Mouse (Mus musculus): ENCODE data around the gene Zdhhc21. TPM values are rescaled to one million over a fixed set of nuclear protein-coding genes. Genes with fewer than 3 reads are reported as not detected.

Zdhhc21 gene
- polyA plus RNA-seq, 1 experiment from 2014 or later = 14.3 TPM

- Histone ChIP-seq H3K4me3 (ENCODE audit: low read length) (no peak within 1 kb of the TSS), H3K4me2 (replicated peaks; ENCODE audit: low read depth, low read length) (no peak within 1 kb of the TSS), H3K4me1 (ENCODE audit: control insufficient read depth, insufficient read depth, low read length) (no peaks in the 10 kb centered on the region), H3K27ac (ENCODE audit: low read depth, low read length) (no peak within 1 kb of the TSS), H3K36me3 (ENCODE audit: control insufficient read depth, insufficient read depth, low read length) (no peaks in the 10 kb centered on the region), H3K9me3 (ENCODE audit: control insufficient read depth, low read length) (no peaks in the 10 kb centered on the region), H3K9ac (ENCODE audit: low read depth, low read length) (no peak within 1 kb of the TSS), H3K27me3 (ENCODE audit: control insufficient read depth, insufficient read depth, low read length) (no peaks in the 10 kb centered on the region)
- ATAC-seq (ENCODE audit: low FRiP score, low TSS enrichment) = no peak
- 69% methylated on average over 19 of the region's 19 CpGs for WGBS
Measured at GRCm38 (mm10) chr4:82884636-82885534, 25.1 kb upstream of the Zdhhc21 start, which contains the start of gene Cer1. Gene Cer1, minus strand, starts transcription at chr4:82885148.

DNA sequence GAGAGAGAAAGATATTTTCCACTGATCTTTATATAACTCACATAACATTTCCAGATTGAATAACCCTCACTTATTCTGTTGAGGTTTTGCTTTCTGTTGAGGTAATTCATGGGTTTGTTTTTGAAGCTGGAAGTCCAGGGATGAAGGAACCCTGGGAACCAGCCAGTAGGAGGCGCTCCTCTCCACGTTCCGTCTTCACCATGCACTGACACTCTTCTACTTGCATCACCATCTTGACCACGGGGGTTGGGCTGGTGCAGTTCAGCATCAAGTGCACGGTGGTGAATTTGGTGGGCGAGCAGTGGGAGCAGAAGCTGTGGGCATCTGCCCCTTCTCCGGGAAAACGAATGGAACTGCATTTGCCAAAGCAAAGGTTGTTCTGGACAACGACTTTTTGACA is 22.7 kb upstream of the Zdhhc21 start:
- no peak overlapping the region for H3K9ac ChIP-seq (ENCODE audit: low read depth, low read length)
- H3K27ac ChIP-seq (ENCODE audit: low read depth, low read length) = no peak overlapping the region
- H3K36me3 ChIP-seq (ENCODE audit: control insufficient read depth, insufficient read depth, low read length) = no peaks in the 10 kb centered on the region
- no peak for ATAC-seq (ENCODE audit: low FRiP score, low TSS enrichment)
- 84% methylated on average over 9 of the region's 9 CpGs for WGBS
- H3K4me1 ChIP-seq (ENCODE audit: control insufficient read depth, insufficient read depth, low read length) = no peaks in the 10 kb centered on the region
- H3K4me2 ChIP-seq (replicated peaks; ENCODE audit: low read depth, low read length) = no peak overlapping the region
- no peaks in the 10 kb centered on the region for H3K27me3 ChIP-seq (ENCODE audit: control insufficient read depth, insufficient read depth, low read length)
- no peak overlapping the region for H3K4me3 ChIP-seq (ENCODE audit: low read length)
- no peaks in the 10 kb centered on the region for H3K9me3 ChIP-seq (ENCODE audit: control insufficient read depth, low read length)

DNA sequence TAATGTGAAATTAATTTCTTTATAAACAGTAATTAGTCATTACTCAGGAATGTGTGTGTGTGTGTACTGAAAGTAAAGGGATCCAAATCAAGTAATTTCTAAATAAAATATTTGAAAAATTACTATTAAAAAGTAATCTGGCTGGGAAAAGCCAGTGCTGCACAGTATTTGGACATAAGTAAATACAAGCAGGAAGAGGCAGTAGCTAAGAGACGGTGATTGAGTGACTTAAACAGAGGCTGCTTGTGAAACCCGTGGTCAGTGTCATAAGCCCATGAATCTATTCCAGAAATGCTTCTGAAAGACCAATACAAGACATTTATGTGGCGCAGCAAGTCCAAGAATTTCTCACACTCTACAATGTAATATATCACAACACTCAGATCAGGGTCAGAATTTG is 21.6 kb upstream of the Zdhhc21 start:
- no peaks in the 10 kb centered on the region for H3K4me1 ChIP-seq (ENCODE audit: control insufficient read depth, insufficient read depth, low read length)
- no peaks in the 10 kb centered on the region for H3K36me3 ChIP-seq (ENCODE audit: control insufficient read depth, insufficient read depth, low read length)
- ATAC-seq (ENCODE audit: low FRiP score, low TSS enrichment) = no peak
- H3K4me3 ChIP-seq (ENCODE audit: low read length) = no peak overlapping the region
- 67% methylated on average over 3 of the region's 3 CpGs for WGBS
- H3K27ac ChIP-seq (ENCODE audit: low read depth, low read length) = no peak overlapping the region
- no peak overlapping the region for H3K4me2 ChIP-seq (replicated peaks; ENCODE audit: low read depth, low read length)
- H3K9me3 ChIP-seq (ENCODE audit: control insufficient read depth, low read length) = no peaks in the 10 kb centered on the region
- H3K27me3 ChIP-seq (ENCODE audit: control insufficient read depth, insufficient read depth, low read length) = no peaks in the 10 kb centered on the region
- no peak overlapping the region for H3K9ac ChIP-seq (ENCODE audit: low read depth, low read length)

- Histone ChIP-seq H3K4me2 (replicated peaks; ENCODE audit: low read depth, low read length) (no peak overlapping the region), H3K36me3 (ENCODE audit: control insufficient read depth, insufficient read depth, low read length) (no peaks in the 10 kb centered on the region), H3K27ac (ENCODE audit: low read depth, low read length) (no peak overlapping the region), H3K9ac (ENCODE audit: low read depth, low read length) (no peak overlapping the region), H3K4me1 (ENCODE audit: control insufficient read depth, insufficient read depth, low read length) (no peaks in the 10 kb centered on the region), H3K4me3 (ENCODE audit: low read length) (no peak overlapping the region), H3K27me3 (ENCODE audit: control insufficient read depth, insufficient read depth, low read length) (no peaks in the 10 kb centered on the region), H3K9me3 (ENCODE audit: control insufficient read depth, low read length) (no peaks in the 10 kb centered on the region)
- no peak for ATAC-seq (ENCODE audit: low FRiP score, low TSS enrichment)
- 71% methylated on average over 2 of the region's 2 CpGs for WGBS
Measured at GRCm38 (mm10) chr4:82880243-82880642, 20.5 kb upstream of the Zdhhc21 start.

GRCm38 (mm10) chr4:82879152-82879551 is 19.4 kb upstream of the Zdhhc21 start:
- H3K27ac ChIP-seq (ENCODE audit: low read depth, low read length) = no peak overlapping the region
- H3K4me2 ChIP-seq (replicated peaks; ENCODE audit: low read depth, low read length) = no peak overlapping the region
- no peak overlapping the region for H3K9ac ChIP-seq (ENCODE audit: low read depth, low read length)
- ATAC-seq (ENCODE audit: low FRiP score, low TSS enrichment) = no peak
- WGBS = 89% methylated on average over 6 of the region's 6 CpGs
- H3K4me3 ChIP-seq (ENCODE audit: low read length) = no peak overlapping the region
- no peaks in the 10 kb centered on the region for H3K9me3 ChIP-seq (ENCODE audit: control insufficient read depth, low read length)
- no peaks in the 10 kb centered on the region for H3K4me1 ChIP-seq (ENCODE audit: control insufficient read depth, insufficient read depth, low read length)
- no peaks in the 10 kb centered on the region for H3K27me3 ChIP-seq (ENCODE audit: control insufficient read depth, insufficient read depth, low read length)
- no peaks in the 10 kb centered on the region for H3K36me3 ChIP-seq (ENCODE audit: control insufficient read depth, insufficient read depth, low read length)

DNA sequence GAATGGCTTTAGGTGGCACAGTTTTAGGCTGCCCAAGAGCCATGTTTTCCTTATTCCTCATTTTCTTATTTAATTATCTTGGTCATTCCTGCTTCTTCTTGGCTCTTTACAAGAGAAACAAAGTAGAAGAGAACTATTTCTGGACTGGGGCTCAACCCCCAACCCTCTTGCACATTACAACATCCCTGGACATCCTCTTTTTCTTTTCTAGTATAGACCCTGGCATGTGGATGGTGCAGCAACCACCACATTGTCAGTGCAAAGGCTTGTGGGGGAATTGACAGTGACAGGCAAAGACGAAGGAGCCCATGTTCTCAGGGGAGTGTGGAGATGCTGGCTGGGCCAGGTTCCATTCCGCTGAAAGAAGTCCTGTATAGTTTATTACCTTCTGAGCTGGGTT is 16.9 kb upstream of the Zdhhc21 start:
- Histone ChIP-seq H3K36me3 (ENCODE audit: control insufficient read depth, insufficient read depth, low read length) (no peaks in the 10 kb centered on the region), H3K4me3 (ENCODE audit: low read length) (no peak overlapping the region), H3K4me1 (ENCODE audit: control insufficient read depth, insufficient read depth, low read length) (no peaks in the 10 kb centered on the region), H3K9me3 (ENCODE audit: control insufficient read depth, low read length) (no peaks in the 10 kb centered on the region), H3K27me3 (ENCODE audit: control insufficient read depth, insufficient read depth, low read length) (no peaks in the 10 kb centered on the region), H3K27ac (ENCODE audit: low read depth, low read length) (no peak overlapping the region), H3K9ac (ENCODE audit: low read depth, low read length) (no peak overlapping the region), H3K4me2 (replicated peaks; ENCODE audit: low read depth, low read length) (no peak overlapping the region)
- ATAC-seq (ENCODE audit: low FRiP score, low TSS enrichment) = no peak
- 80% methylated on average over 2 of the region's 2 CpGs for WGBS

DNA sequence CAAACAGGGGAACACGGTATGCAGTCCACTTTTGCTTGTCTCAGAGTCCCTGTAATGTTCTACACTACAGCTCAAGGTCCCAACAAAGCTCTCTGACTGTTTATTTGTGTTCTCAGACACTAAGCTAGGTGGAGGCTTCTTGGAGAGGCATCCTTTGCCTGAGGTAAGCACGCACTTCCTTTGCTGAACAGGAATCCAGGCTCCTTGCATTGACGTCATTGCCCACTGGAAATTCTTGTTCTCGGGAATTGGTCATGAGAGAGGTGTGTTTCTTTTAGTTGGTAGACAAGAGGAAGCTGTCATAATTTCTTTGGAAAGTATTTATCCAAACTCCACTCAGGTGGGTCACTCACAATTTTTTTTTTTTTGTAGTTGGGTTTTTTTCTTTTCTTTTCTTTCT is 15.8 kb upstream of the Zdhhc21 start:
- Histone ChIP-seq H3K36me3 (ENCODE audit: control insufficient read depth, insufficient read depth, low read length) (no peaks in the 10 kb centered on the region), H3K4me1 (ENCODE audit: control insufficient read depth, insufficient read depth, low read length) (no peaks in the 10 kb centered on the region), H3K4me3 (ENCODE audit: low read length) (no peak overlapping the region), H3K9ac (ENCODE audit: low read depth, low read length) (no peak overlapping the region), H3K4me2 (replicated peaks; ENCODE audit: low read depth, low read length) (no peak overlapping the region), H3K27ac (ENCODE audit: low read depth, low read length) (no peak overlapping the region), H3K9me3 (ENCODE audit: control insufficient read depth, low read length) (no peaks in the 10 kb centered on the region), H3K27me3 (ENCODE audit: control insufficient read depth, insufficient read depth, low read length) (no peaks in the 10 kb centered on the region)
- 63% methylated on average over 4 of the region's 4 CpGs for WGBS
- no peak for ATAC-seq (ENCODE audit: low FRiP score, low TSS enrichment)

GRCm38 (mm10) chr4:82874791-82875190 is 15.0 kb upstream of the Zdhhc21 start:
- no peak for ATAC-seq (ENCODE audit: low FRiP score, low TSS enrichment)

DNA sequence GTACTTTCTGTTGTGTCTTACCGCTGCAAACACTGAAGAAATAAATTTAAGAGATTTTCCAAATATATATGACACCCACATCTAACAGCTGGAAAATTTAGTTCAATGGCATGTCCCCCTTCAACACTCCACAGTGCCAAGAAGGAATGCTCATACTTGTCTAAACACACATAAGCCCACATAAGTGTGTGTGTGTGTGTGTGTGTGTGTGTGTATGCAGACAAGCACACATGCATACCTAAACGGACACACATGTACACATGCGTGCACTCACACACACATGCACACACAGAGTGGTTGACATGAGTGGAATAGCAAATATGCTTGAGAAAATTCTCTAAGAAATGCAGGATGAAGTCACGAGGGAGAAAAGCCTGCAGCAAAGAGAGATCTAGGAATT is 12.8 kb upstream of the Zdhhc21 start:
- no peak overlapping the region for H3K4me2 ChIP-seq (replicated peaks; ENCODE audit: low read depth, low read length)
- no peak for ATAC-seq (ENCODE audit: low FRiP score, low TSS enrichment)
- no peak overlapping the region for H3K9ac ChIP-seq (ENCODE audit: low read depth, low read length)
- H3K27ac ChIP-seq (ENCODE audit: low read depth, low read length) = no peak overlapping the region
- 80% methylated on average over 4 of the region's 4 CpGs for WGBS
- no peaks in the 10 kb centered on the region for H3K27me3 ChIP-seq (ENCODE audit: control insufficient read depth, insufficient read depth, low read length)
- no peaks in the 10 kb centered on the region for H3K36me3 ChIP-seq (ENCODE audit: control insufficient read depth, insufficient read depth, low read length)
- no peak overlapping the region for H3K4me3 ChIP-seq (ENCODE audit: low read length)
- no peaks in the 10 kb centered on the region for H3K9me3 ChIP-seq (ENCODE audit: control insufficient read depth, low read length)
- no peaks in the 10 kb centered on the region for H3K4me1 ChIP-seq (ENCODE audit: control insufficient read depth, insufficient read depth, low read length)

More at GRCm38 (mm10) chr4:82874791-82875190, 15.0 kb upstream of the Zdhhc21 start:
- Histone ChIP-seq H3K9ac (ENCODE audit: low read depth, low read length) (no peak overlapping the region), H3K36me3 (ENCODE audit: control insufficient read depth, insufficient read depth, low read length) (no peaks in the 10 kb centered on the region), H3K27ac (ENCODE audit: low read depth, low read length) (no peak overlapping the region), H3K4me3 (ENCODE audit: low read length) (no peak overlapping the region), H3K27me3 (ENCODE audit: control insufficient read depth, insufficient read depth, low read length) (no peaks in the 10 kb centered on the region), H3K4me1 (ENCODE audit: control insufficient read depth, insufficient read depth, low read length) (no peaks in the 10 kb centered on the region), H3K4me2 (replicated peaks; ENCODE audit: low read depth, low read length) (no peak overlapping the region), H3K9me3 (ENCODE audit: control insufficient read depth, low read length) (no peaks in the 10 kb centered on the region)
- whole genome bisulfite sequencing = 65% methylated on average over 4 of the region's 4 CpGs
